17 mouse cellular contexts compared by ENCODE assay signal in genomic region chr12:47755227-47755626, GRCm38 (mm10).
"Had no signal": no experiment of that assay in that cellular context is flagged by ENCODE, and none has a peak within 500 bp of the region (broad histone marks: within the 10 kb centered on the region; RNA-seq: fewer than 3 reads in every experiment).

No protein-coding gene starts in this region.

- H3K4me3 ChIP-seq: neural tube, embryonic 12.5 days; neural tube, embryonic 13.5 days; neural tube, embryonic 15.5 days; stomach, embryonic 15.5 days had no signal

- H3K4me2 ChIP-seq: neural tube, embryonic 12.5 days; neural tube, embryonic 13.5 days; neural tube, embryonic 15.5 days; stomach, embryonic 15.5 days had no signal

- H3K4me1 ChIP-seq: neural tube, embryonic 12.5 days; neural tube, embryonic 13.5 days; neural tube, embryonic 15.5 days; stomach, embryonic 15.5 days had no signal

- H3K9ac ChIP-seq: neural tube, embryonic 12.5 days; neural tube, embryonic 13.5 days; neural tube, embryonic 15.5 days; stomach, embryonic 15.5 days had no signal

- H3K27me3 ChIP-seq: neural tube, embryonic 12.5 days; neural tube, embryonic 13.5 days; neural tube, embryonic 15.5 days; stomach, embryonic 15.5 days had no signal

- H3K36me3 ChIP-seq: neural tube, embryonic 12.5 days; neural tube, embryonic 13.5 days; neural tube, embryonic 15.5 days; stomach, embryonic 15.5 days had no signal

- DNase-seq: retina, postnatal 1 day; right cerebral cortex, adult 18-20 months; right cerebral cortex, postnatal 14 days; right cerebral cortex, postnatal 25 days; right cerebral cortex, postnatal 4 days; spleen, adult 18-20 months; thymus, adult 18-20 months; thymus, adult 2 months; thymus, postnatal 14 days; thymus, postnatal 25 days; thymus, postnatal 36 days; thymus, postnatal 4 days had no signal

- H3K9me3 ChIP-seq: neural tube, embryonic 12.5 days; neural tube, embryonic 13.5 days; neural tube, embryonic 15.5 days; stomach, embryonic 15.5 days had no signal

- H3K27ac ChIP-seq: neural tube, embryonic 12.5 days; neural tube, embryonic 13.5 days; neural tube, embryonic 15.5 days; stomach, embryonic 15.5 days; stomach, postnatal 0 days had no signal
